Mouse (Mus musculus): ENCODE results near the gene Lrp1. TPM values are rescaled to one million over a fixed set of nuclear protein-coding genes. Genes with fewer than 3 reads are reported as not detected.

Gene Lrp1
- polyA plus RNA-seq (2015; fragmentation: Nextera tagmentation; extraction: Ambion mirVana): 42.6 and 44.5 TPM in 2 replicates

DNA sequence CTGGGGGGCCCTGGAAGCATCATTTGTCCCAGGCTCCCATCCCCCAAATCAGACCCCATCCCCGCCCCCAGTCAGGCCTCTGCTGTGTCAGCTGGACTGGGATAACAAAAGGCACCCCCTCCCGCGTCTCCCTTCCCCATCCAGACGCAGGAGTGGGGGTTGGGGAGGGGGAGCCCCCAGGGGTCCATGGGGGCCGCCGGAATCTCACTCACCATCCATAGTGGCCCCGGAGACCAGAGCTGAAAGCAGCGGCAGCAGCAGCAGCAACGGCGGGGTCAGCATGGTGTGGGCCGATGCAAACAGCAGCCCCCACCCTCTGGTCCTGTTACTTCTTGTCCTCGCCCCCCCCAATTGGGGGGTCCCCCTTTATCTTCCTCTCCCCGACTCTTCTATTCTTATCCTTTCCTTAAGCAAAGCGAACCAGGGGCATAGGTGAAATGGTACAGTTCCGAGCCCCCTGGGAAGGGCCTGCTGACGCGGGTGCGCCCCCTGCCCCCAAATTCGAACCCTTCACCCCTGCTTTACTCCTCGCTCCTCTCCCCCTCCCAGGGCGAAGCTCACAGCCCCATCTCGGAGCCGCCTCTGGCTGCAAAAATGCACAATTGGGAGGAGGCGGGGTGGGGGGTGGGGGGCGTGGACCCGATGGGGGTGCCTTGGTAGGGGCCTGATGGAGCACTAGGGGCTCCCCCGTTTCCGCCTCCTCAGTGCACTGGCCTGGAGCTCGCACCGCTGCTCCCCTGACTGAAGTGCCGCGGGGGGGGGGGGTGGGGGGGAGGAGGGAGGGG, at the start of gene Lrp1:
Gene Lrp1, minus strand, starts transcription at position 743 of the 785 bp plus-strand sequence.
- ATAC-seq (replicated peaks; ENCODE audit: low FRiP score, low read depth) (peak; percentile 59), DNase-seq (ENCODE audit: low spot score) (peak; percentile 71)
- Histone ChIP-seq H3K36me3 (ENCODE audit: insufficient read depth, low read length) (no peaks in the 10 kb centered on the region), H3K9me3 (replicated peaks; ENCODE audit: low read length) (no peaks in the 10 kb centered on the region), H3K27me3 (ENCODE audit: insufficient read depth, low read length) (no peaks in the 10 kb centered on the region), H3K4me3 (replicated peaks; ENCODE audit: low read depth, low read length) (peak within 1 kb of the TSS; percentile 53), H3K4me2 (ENCODE audit: low read length) (peak within 1 kb of the TSS; percentile 95), H3K9ac (ENCODE audit: low read depth, low read length) (peak within 1 kb of the TSS; percentile 58), H3K4me1 (replicated peaks; ENCODE audit: insufficient read depth, low read length) (peaks cover 18% of the 10 kb centered on the region), H3K27ac (peak within 1 kb of the TSS; percentile 95)
- 0 out of 2 replicates have a peak, but pooled peaks have one; percentile 6 for TF ChIP-seq CTCF (IDR thresholded peaks at IDR 0.05; ENCODE audit: low read depth)
- WGBS: 2% methylated on average over 25 of the region's 32 CpGs

DNA sequence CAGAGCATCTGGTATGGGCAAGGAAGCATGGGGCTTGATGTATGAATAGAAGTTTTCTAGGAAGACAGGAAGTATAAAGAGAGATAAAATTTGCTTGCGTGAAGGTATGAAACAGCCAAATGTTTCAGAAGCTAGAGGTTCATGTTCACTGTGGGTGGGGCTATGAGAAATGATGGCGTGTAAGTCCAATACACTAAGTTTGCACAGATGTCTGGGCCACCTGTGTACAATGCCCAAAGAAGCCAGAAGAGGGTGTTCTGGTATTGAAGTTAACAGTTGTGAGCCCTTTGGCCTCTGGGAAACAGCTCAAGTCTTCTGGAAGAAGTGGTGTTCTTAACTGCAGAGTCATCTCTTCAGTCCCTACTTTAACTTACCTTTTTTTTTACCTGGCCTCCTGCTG, 49.2 kb upstream of the Lrp1 start:
- Histone ChIP-seq H3K27me3 (ENCODE audit: insufficient read depth, low read length) (no peaks in the 10 kb centered on the region), H3K4me2 (ENCODE audit: low read length) (no peak overlapping the region), H3K27ac (no peak overlapping the region), H3K4me1 (replicated peaks; ENCODE audit: insufficient read depth, low read length) (peaks cover 12% of the 10 kb centered on the region), H3K9me3 (replicated peaks; ENCODE audit: low read length) (no peaks in the 10 kb centered on the region), H3K4me3 (replicated peaks; ENCODE audit: low read depth, low read length) (no peak overlapping the region), H3K36me3 (ENCODE audit: insufficient read depth, low read length) (no peaks in the 10 kb centered on the region), H3K9ac (ENCODE audit: low read depth, low read length) (no peak overlapping the region)
- ATAC-seq (replicated peaks; ENCODE audit: low FRiP score, low read depth): no peak
- 92% methylated on average over 2 of the region's 2 CpGs for WGBS
- no peak for DNase-seq (ENCODE audit: low spot score)
- no peak for TF ChIP-seq CTCF (IDR thresholded peaks at IDR 0.05; ENCODE audit: low read depth)

DNA sequence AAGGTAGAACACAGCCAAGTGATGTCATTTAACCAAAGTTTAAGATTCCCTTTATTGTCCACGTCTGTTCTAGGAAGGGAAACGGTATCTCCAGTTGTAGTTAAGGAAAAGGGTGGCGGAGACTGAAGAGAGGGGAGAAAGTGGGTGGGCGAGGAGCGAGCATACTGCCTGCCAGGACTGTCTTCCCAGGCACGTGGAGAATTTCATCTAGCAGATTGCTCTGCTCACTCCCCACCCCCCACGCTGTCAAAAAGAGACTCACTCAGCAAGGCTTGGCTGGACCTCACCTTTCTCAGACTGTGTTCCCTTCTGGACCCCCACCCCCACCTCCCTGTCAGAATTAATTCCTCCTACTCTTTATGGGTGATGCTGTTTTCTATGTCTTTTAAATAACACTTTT, 48.2 kb upstream of the Lrp1 start:
- Histone ChIP-seq H3K27me3 (ENCODE audit: insufficient read depth, low read length) (no peaks in the 10 kb centered on the region), H3K27ac (peak overlapping the region; percentile 97), H3K9ac (ENCODE audit: low read depth, low read length) (no peak overlapping the region), H3K36me3 (ENCODE audit: insufficient read depth, low read length) (peaks cover 8% of the 10 kb centered on the region; the same call in 1 of the 2 replicates), H3K4me1 (replicated peaks; ENCODE audit: insufficient read depth, low read length) (peaks cover 21% of the 10 kb centered on the region), H3K4me3 (replicated peaks; ENCODE audit: low read depth, low read length) (no peak overlapping the region), H3K4me2 (ENCODE audit: low read length) (peak overlapping the region; percentile 77), H3K9me3 (replicated peaks; ENCODE audit: low read length) (no peaks in the 10 kb centered on the region)
- WGBS: 11% methylated on average over 7 of the region's 7 CpGs
- ATAC-seq (replicated peaks; ENCODE audit: low FRiP score, low read depth) (no peak), DNase-seq (ENCODE audit: low spot score) (peak; percentile 77)
- no peak for TF ChIP-seq CTCF (IDR thresholded peaks at IDR 0.05; ENCODE audit: low read depth)

DNA sequence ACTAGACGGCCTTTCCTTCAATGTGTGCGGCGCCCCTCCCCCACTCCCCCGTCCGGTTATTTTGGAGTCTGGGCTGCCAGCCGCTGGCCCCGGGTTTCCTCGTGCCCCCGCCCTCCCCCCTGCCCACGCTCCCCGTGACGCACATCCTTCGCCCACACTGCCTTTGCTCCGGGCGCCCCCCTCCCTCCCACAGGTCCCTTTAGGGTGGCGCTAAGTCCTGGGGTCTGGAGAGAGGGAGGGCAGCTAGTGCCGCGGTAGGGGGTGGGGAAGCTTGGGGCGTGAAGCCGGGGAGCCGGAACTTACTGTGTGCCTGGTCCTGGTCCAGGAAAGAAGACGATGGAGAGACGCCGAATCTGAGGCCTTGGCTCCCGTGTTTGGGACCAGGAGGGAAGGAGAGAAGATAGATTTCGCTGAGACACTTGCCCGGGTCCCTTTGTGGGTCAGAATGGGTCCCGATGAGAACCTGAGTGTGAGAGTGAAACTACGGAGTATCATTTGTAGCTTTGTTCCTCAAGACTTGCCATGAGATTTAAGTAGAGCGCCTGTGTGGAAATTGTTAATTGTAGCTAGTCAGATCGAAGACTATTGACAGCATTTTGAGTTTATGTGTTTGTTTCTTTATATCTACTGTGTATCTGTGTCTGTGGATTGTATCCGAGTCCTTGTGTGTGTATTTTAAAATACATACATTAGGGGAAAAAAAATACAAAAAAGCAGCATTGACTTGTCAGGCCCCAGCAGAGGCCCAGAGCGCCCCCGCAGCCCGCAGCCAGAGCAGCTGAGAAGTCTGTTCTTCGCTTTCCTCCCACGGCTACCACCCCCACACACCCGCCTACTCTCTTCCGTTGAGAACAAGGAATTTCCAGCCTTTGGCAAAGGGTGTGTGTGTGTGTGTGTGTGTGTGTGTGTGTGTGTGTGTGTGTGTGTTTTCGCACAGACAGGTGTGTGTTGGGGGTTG, 47.4 kb upstream of the Lrp1 start, which contains the start of gene Nab2:
Gene Nab2, minus strand, starts transcription at position 476 of the 958 bp plus-strand sequence.
- DNase-seq (ENCODE audit: low spot score): peak; percentile 92
- peak; percentile 29 for TF ChIP-seq CTCF (IDR thresholded peaks at IDR 0.05; ENCODE audit: low read depth)
- WGBS: 2% methylated on average over 39 of the region's 40 CpGs
- peak within 1 kb of the TSS; percentile 82 for H3K9ac ChIP-seq (ENCODE audit: low read depth, low read length)
- peak within 1 kb of the TSS; percentile 97 for H3K27ac ChIP-seq
- H3K9me3 ChIP-seq (replicated peaks; ENCODE audit: low read length): no peaks in the 10 kb centered on the region
- peak within 1 kb of the TSS; percentile 77 for H3K4me2 ChIP-seq (ENCODE audit: low read length)
- ATAC-seq (replicated peaks; ENCODE audit: low FRiP score, low read depth): 0 out of 2 replicates have a peak, but pooled peaks have one; percentile 22
- H3K27me3 ChIP-seq (ENCODE audit: insufficient read depth, low read length): no peaks in the 10 kb centered on the region
- H3K36me3 ChIP-seq (ENCODE audit: insufficient read depth, low read length): peaks cover 16% of the 10 kb centered on the region; the same call in 1 of the 2 replicates
- H3K4me3 ChIP-seq (replicated peaks; ENCODE audit: low read depth, low read length): peak within 1 kb of the TSS; percentile 82
- peaks cover 27% of the 10 kb centered on the region for H3K4me1 ChIP-seq (replicated peaks; ENCODE audit: insufficient read depth, low read length)

DNA sequence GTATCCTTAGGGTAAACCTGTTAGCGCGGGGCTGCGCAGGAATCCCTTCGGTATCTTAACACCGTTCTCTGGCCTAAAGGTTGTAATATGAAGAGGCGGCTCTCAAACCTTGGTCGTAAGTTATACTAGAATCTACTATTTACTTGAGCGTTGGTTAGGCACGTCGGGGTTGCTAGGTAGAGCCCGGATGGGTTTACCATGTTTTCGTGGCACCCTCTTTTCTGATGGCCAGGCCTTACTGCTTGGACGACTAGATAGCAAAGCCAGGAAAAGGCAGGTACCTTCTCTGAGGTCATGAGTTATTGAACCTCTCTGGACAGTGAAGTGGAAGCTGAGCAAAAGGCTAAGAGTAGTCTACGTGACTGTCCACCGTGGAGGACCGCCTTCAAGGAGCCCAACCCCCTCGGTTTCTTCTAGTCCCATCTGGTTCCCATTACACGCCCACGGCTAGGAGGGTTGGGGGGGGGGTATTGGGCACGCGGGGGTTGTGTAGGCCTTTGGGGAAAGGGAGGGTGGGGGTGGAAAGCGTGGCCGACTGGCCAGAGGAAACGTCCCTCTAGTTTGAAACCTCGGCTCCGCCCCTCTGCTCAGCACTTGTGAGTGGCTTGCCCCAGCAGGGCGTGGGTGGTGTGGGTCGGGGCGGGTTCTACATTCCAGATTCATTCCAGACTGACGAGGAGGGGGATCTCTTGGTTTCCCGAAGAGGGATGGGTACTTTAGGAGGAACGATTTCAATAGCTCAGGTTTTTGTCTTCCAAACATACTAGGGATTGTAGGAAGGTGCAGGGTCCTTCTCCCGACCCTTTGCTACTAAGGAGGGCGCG, 46.5 kb upstream of the Lrp1 start:
- ATAC-seq (replicated peaks; ENCODE audit: low FRiP score, low read depth): peak; percentile 62
- Histone ChIP-seq H3K27me3 (ENCODE audit: insufficient read depth, low read length) (no peaks in the 10 kb centered on the region), H3K4me3 (replicated peaks; ENCODE audit: low read depth, low read length) (peak overlapping the region; percentile 82), H3K4me1 (replicated peaks; ENCODE audit: insufficient read depth, low read length) (peaks cover 36% of the 10 kb centered on the region), H3K9ac (ENCODE audit: low read depth, low read length) (peak overlapping the region; percentile 82), H3K36me3 (ENCODE audit: insufficient read depth, low read length) (peaks cover 24% of the 10 kb centered on the region; the same call in 1 of the 2 replicates), H3K4me2 (ENCODE audit: low read length) (peak overlapping the region; percentile 77), H3K9me3 (replicated peaks; ENCODE audit: low read length) (no peaks in the 10 kb centered on the region), H3K27ac (peak overlapping the region; percentile 97)
- peak; percentile 97 for DNase-seq (ENCODE audit: low spot score)
- TF ChIP-seq CTCF (IDR thresholded peaks at IDR 0.05; ENCODE audit: low read depth): no peak
- WGBS: 1% methylated on average over 35 of the region's 35 CpGs
